9 mouse cellular contexts compared by ENCODE assay signal in the genomic region with DNA sequence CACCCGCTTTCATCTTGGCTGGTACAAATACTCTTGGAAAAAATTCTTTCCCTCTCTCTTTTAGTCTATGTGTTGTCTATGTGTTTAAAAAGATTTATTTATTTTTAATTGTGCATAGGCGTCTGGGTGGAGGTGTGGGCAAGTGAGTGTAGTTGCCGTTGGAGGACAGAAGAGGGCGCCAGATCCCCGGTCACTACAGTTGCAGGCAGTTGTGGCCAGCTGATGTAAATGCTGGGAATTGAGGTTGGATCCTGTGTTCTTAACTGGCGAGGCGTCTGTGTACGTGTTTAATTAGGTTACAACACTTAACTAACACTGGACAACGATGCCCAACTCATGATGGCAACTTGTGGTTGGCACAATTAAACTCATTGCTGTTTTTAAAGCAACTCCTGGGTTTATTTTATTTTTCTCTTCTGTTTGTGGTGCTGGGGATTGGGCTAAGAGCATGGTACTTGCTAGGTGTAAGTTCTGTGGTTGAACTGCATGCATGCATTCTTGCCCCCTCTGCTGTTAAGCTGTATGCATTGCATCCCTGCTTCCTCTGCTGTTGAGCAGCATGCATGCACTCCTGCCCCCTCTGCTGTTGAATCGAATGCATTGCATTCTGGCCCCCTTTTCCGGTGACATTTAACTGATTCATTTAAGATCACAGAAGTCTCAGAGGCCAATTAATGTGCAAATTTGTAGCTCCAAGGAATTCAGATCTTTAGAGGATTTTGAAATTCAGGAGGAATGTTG. TPM values are rescaled to one million over a fixed set of nuclear protein-coding genes. Genes with fewer than 3 reads are reported as not detected.
A peak's percentile ranks its signal among the peaks of the same experiment; 100 is the strongest.
DNase-seq lines count a peak whose midpoint lies in the region; TF ChIP-seq lines count a peak whose summit lies in the region.
"Had no signal": no experiment of that assay in that cellular context is flagged by ENCODE, and none has a peak within 500 bp of the region (broad histone marks: within the 10 kb centered on the region; RNA-seq: fewer than 3 reads in every experiment).

No protein-coding gene starts in this region.

- H3K79me2 ChIP-seq in liver, adult 2 months (ENCODE audit: control insufficient read depth, insufficient read depth, low read length) = no peaks in the 10 kb centered on the region; the same call in 1 of the 2 replicates

- no peaks in the 10 kb centered on the region for H3K27me3 ChIP-seq in liver, adult 2 months (ENCODE audit: control insufficient read depth, insufficient read depth, low read length)
- H3K27me3 ChIP-seq: embryonic facial prominence, embryonic 13.5 days had no signal

- H3K9ac ChIP-seq in liver, adult 2 months (ENCODE audit: low read depth, low read length) = no peak overlapping the region
- H3K9ac ChIP-seq: embryonic facial prominence, embryonic 13.5 days had no signal

- no peak overlapping the region for H3K4me3 ChIP-seq in liver, adult 2 months (ENCODE audit: insufficient read depth, low read depth, low read length)
- H3K4me3 ChIP-seq: embryonic facial prominence, embryonic 13.5 days had no signal

- H3K27ac ChIP-seq in liver, adult 2 months (replicated peaks; ENCODE audit: insufficient read depth, low read depth, low read length) = no peak overlapping the region
- H3K27ac ChIP-seq: embryonic facial prominence, embryonic 13.5 days had no signal

- peak; percentile 100 for TF ChIP-seq CTCF in liver, adult 2 months (IDR thresholded peaks at IDR 0.05; ENCODE audit: low read depth, low read length)

- DNase-seq in 3134 (ENCODE audit: extremely low read depth, insufficient read length, low spot score) (peak; percentile 48), ZHBTc4 (ENCODE audit: low read depth, low spot score) (peak; percentile 93)
- peak; percentile 68 to 69 for DNase-seq in cerebellum, postnatal 36 days
- peak; percentile 65 for DNase-seq in gastrocnemius, postnatal 10 days
- peak; percentile 94 for DNase-seq in kidney, adult 9 months
- DNase-seq in liver, adult 2 months (ENCODE audit: extremely low read depth, low read depth, low spot score) = peak; percentile 86
- DNase-seq in natural killer cell, adult 2 months (ENCODE audit: low spot score in 2 of 2) = peak; percentile 87 to 89
- DNase-seq in spleen, postnatal 4 days (ENCODE audit: low spot score in 2 of 2) = peak; percentile 90 to 91

- H3K36me3 ChIP-seq in liver, adult 2 months (ENCODE audit: control insufficient read depth, insufficient read depth, low read length) = no peaks in the 10 kb centered on the region
- H3K36me3 ChIP-seq: embryonic facial prominence, embryonic 13.5 days had no signal

- 69% methylated on average over 11 of the region's 11 CpGs for WGBS in liver, adult 2 months

- TF ChIP-seq POLR2A in liver, adult 2 months (IDR thresholded peaks at IDR 0.05; ENCODE audit: extremely low read depth, insufficient read depth, low read length) = no peak

- peaks cover 9% of the 10 kb centered on the region; the same call in 1 of the 2 replicates for H3K4me1 ChIP-seq in liver, adult 2 months (ENCODE audit: control insufficient read depth, insufficient read depth, low read length)

RNA-seq across cellular contexts. Expression of a gene that starts 17.7 kb away (rescaled TPM):
- total RNA-seq in gastrocnemius, postnatal 10 days (2021) = 10 to 100 TPM; 46.3 to 50.3 TPM
- 54.2 and 56.9 TPM in 2 replicates for total RNA-seq in liver, adult 2 months (2014; rRNA removed)
- 15.7 and 17.7 TPM in 2 replicates for polyA plus RNA-seq in liver, adult 2 months (2012; rRNA removed)

RNA-seq across cellular contexts. Expression of a gene that starts 58.6 kb away (rescaled TPM):
- total RNA-seq in gastrocnemius, postnatal 10 days (2021) = not detected
- not detected in 2 replicates for total RNA-seq in liver, adult 2 months (2014; rRNA removed)
- not detected in 2 replicates for polyA plus RNA-seq in liver, adult 2 months (2012; rRNA removed)
- polyA plus RNA-seq: embryonic facial prominence, embryonic 13.5 days had no signal
